Mouse (Mus musculus): ENCODE data around the gene Slc37a3.

The Slc37a3 gene

GRCm38 (mm10) chr6:39318631-39319010 is 58.9 kb downstream of the Slc37a3 start:
- CTCF ChIA-PET = interaction anchor here (0.6 kb wide), 1 partner anchor 24 kb away, joined by 3 read pairs; no protein-coding TSS in a partner anchor

GRCm38 (mm10) chr6:39317854-39318630 is 59.4 kb downstream of the Slc37a3 start:
- CTCF ChIA-PET = interaction anchor here (0.7 kb wide), 1 partner anchor 21 kb away, joined by 4 read pairs; no protein-coding TSS in a partner anchor

- CTCF ChIA-PET = no interaction called here
Measured at GRCm38 (mm10) chr6:39316089-39316488, 61.4 kb downstream of the Slc37a3 start.

DNA sequence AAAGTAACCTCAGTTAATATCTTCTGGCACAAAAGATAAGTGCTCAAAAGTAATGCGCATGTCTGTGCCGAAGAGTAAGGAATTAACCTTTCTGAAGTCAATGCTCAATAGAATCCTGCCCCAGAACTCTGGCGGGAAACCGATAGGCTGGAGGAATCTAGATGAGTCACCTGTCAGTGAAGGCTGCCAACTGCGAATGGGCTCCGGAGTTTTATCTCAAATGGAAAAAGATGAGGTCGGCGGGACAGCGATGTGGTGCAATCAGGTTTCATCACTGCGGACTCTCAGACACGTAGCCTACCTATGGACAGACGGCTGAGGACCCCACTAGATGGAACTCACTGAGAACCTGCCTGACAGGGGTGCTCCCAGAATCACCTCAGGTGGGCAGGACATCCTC is 63.0 kb downstream of the Slc37a3 start:
- CTCF ChIA-PET = no interaction called here

- CTCF ChIA-PET = no interaction called here
Measured at GRCm38 (mm10) chr6:39311786-39312185, 65.7 kb downstream of the Slc37a3 start.

- CTCF ChIA-PET = no interaction called here
Measured at GRCm38 (mm10) chr6:39304371-39304874, 73.1 kb downstream of the Slc37a3 start.

DNA sequence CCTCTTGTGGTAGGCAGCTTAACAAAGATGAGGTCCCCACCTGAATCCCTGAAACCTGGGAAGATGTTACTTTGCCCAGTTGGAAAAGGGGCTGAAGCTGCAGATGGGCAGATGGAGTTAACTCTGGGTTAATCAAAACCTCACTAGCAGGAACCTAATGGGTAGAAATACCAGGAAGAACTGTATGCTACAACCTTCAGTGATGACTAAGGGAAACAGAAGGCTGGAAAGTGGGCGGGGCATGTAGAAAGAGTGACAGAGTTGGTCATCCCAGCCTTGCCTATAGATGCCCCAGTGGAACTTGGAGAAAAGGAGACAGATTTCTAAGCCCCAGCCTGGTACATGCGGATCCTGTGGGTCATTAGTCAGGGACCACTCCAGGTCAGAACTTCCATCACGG is 76.0 kb downstream of the Slc37a3 start:
- CTCF ChIA-PET = no interaction called here

- CTCF ChIA-PET = no interaction called here
Measured at GRCm38 (mm10) chr6:39297079-39297478, 80.4 kb downstream of the Slc37a3 start.

- CTCF ChIA-PET = interaction anchor here (0.7 kb wide), 1 partner anchor 113 kb away, joined by 7 read pairs; no protein-coding TSS in a partner anchor
Measured at GRCm38 (mm10) chr6:39296474-39296873, 81.0 kb downstream of the Slc37a3 start.

GRCm38 (mm10) chr6:39295727-39296411 is 81.6 kb downstream of the Slc37a3 start:
- CTCF ChIA-PET = interaction anchor here (0.6 to 0.7 kb wide), 2 partner anchors 21 to 112 kb away, joined by 4 to 7 read pairs; no protein-coding TSS in a partner anchor

GRCm38 (mm10) chr6:39289721-39290120 is 87.8 kb downstream of the Slc37a3 start:
- CTCF ChIA-PET = no interaction called here

GRCm38 (mm10) chr6:39287782-39288181 is 89.7 kb downstream of the Slc37a3 start:
- CTCF ChIA-PET = no interaction called here

GRCm38 (mm10) chr6:39286732-39287083 is 90.8 kb downstream of the Slc37a3 start:
- CTCF ChIA-PET = no interaction called here

- CTCF ChIA-PET = no interaction called here
Measured at GRCm38 (mm10) chr6:39286053-39286731, 91.3 kb downstream of the Slc37a3 start.

DNA sequence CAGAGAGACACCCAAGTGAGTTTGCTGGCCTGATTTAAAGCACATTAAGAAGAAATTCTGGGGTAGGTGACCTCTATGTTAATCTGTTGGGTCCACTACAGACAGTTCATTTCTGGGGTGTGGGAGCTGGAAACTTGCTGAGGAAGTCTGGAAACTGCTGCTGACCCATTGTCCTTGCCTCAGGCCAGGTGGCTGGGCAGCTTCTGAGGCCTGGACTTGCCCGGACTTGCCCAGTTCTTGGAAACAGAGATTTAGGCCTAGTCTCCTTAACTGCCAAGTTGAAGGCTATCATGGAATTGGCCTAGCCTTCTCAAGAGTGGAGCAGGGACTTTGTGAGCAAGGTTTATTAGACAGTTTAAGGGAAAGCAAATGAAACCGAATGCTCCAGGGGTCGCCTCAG is 92.6 kb downstream of the Slc37a3 start:
- CTCF ChIA-PET = interaction anchor here (0.5 kb wide), 1 partner anchor 85 kb away, joined by 3 read pairs; no protein-coding TSS in a partner anchor
